Mouse (Mus musculus) hindbrain, embryonic 13.5 days (tissue): ENCODE results near the gene Abhd11. TPM values are rescaled to one million over a fixed set of nuclear protein-coding genes. Genes with fewer than 3 reads are reported as not detected.
"Not testable (repeated sequence)": the region's sequence is repeated elsewhere in the genome, so short reads cannot be mapped to it uniquely, and the experiment has no call there.

ENCODE experiments used
- ATAC-seq: fragments of 200-750 bp; cut with Nextera tagmentation; 2 replicates; pipeline ENCODE4 v1.8.0; 2017; ENCODE audit warnings: moderate TSS enrichment; ENCODE audit not compliant: low FRiP score
- H3K27ac ChIP-seq: fragments of 300-500 bp; sonication (generic); 2 replicates; pipeline ENCODE4 v1.5.1; 2015; ENCODE audit warnings: inconsistent platforms, mild to moderate bottlenecking, moderate library complexity
- H3K27me3 ChIP-seq: fragments of 300-500 bp; sonication (generic); 2 replicates; pipeline ENCODE4 v1.6.1; 2015; ENCODE audit warnings: mild to moderate bottlenecking, inconsistent platforms
- H3K36me3 ChIP-seq: fragments of 300-500 bp; sonication (generic); 2 replicates; pipeline ENCODE4 v1.6.1; 2015; ENCODE audit warnings: mild to moderate bottlenecking, inconsistent platforms
- H3K4me1 ChIP-seq: fragments of 300-500 bp; sonication (generic); replicated peaks from 2 replicates; pipeline ENCODE4 v1.6.1; 2015; ENCODE audit warnings: inconsistent platforms
- H3K4me2 ChIP-seq: fragments of 300-500 bp; sonication (generic); 2 replicates; pipeline ENCODE4 v1.6.1; 2015; ENCODE audit warnings: inconsistent platforms, mild to moderate bottlenecking, moderate library complexity
- H3K4me3 ChIP-seq: fragments of 300-500 bp; sonication (generic); 2 replicates; pipeline ENCODE4 v1.5.1; 2015; ENCODE audit warnings: mild to moderate bottlenecking, inconsistent platforms
- H3K9ac ChIP-seq: fragments of 300-500 bp; sonication (generic); 2 replicates; pipeline ENCODE4 v1.6.1; 2015; ENCODE audit warnings: mild to moderate bottlenecking, inconsistent platforms
- H3K9me3 ChIP-seq: fragments of 300-500 bp; sonication (generic); 2 replicates; pipeline ENCODE4 v1.6.1; 2016; ENCODE audit warnings: inconsistent platforms
- WGBS: fragments of 180-500 bp; shearing (Covaris S2); methylation state at CpG from one replicate; pipeline ENCODE4 v1.1.7; 2015; 5-methylcytosine and 5-hydroxymethylcytosine counted together
- polyA plus RNA-seq: library from polyadenylated mRNA; unstranded; fragments of >200 nt; fragmentation: Nextera tagmentation; extraction: Ambion mirVana; gene quantifications from 2 replicates; pipeline ENCODE4 v1.2.1, GENCODE M21; 2015

The Abhd11 gene
- polyA plus RNA-seq, result 64.6 and 65.0 TPM in 2 replicates

- Histone ChIP-seq H3K9ac (peak within 1 kb of the TSS; percentile 78), H3K9me3 (no peaks in the 10 kb centered on the region), H3K4me3 (peak within 1 kb of the TSS; percentile 61), H3K4me1 (peaks cover 35% of the 10 kb centered on the region), H3K27me3 (no peaks in the 10 kb centered on the region), H3K4me2 (peak within 1 kb of the TSS; percentile 69), H3K36me3 (no peaks in the 10 kb centered on the region), H3K27ac (peak within 1 kb of the TSS; percentile 98)
- ATAC-seq, result peak; percentile 91
- WGBS, result under 1% methylated on average over 52 of the region's 52 CpGs
Measured at GRCm38 (mm10) chr5:135008671-135009589, at the start of gene Abhd11. Gene Abhd11, plus strand, starts transcription at chr5:135009152.

GRCm38 (mm10) chr5:134960430-134960829, 48.5 kb upstream of the Abhd11 start:
- no peak for ATAC-seq
- Histone ChIP-seq H3K27ac (no peak overlapping the region), H3K9me3 (no peaks in the 10 kb centered on the region)

GRCm38 (mm10) chr5:134961519-134961918, 47.4 kb upstream of the Abhd11 start:
- Histone ChIP-seq H3K4me2 (no peak overlapping the region), H3K36me3 (no peaks in the 10 kb centered on the region), H3K4me3 (no peak overlapping the region), H3K9me3 (no peaks in the 10 kb centered on the region), H3K4me1 (peaks cover 9% of the 10 kb centered on the region), H3K27ac (no peak overlapping the region), H3K9ac (no peak overlapping the region), H3K27me3 (peaks cover 11% of the 10 kb centered on the region; the same call in 1 of the 2 replicates)
- 96% methylated on average over 2 of the region's 2 CpGs for WGBS
- no peak for ATAC-seq

More at GRCm38 (mm10) chr5:134960430-134960829, 48.5 kb upstream of the Abhd11 start:
- H3K4me3 ChIP-seq, result no peak overlapping the region
- no peak overlapping the region for H3K4me2 ChIP-seq
- H3K36me3 ChIP-seq, result no peaks in the 10 kb centered on the region
- no peak overlapping the region for H3K9ac ChIP-seq
- H3K27me3 ChIP-seq, result 0 out of 2 replicates have a peak, but pooled peaks cover 3% of the 10 kb centered on the region
- WGBS, result 82% methylated on average over 2 of the region's 2 CpGs
- no peaks in the 10 kb centered on the region for H3K4me1 ChIP-seq

- ATAC-seq, result no peak
- Histone ChIP-seq H3K36me3 (no peaks in the 10 kb centered on the region), H3K4me1 (peaks cover 12% of the 10 kb centered on the region), H3K27me3 (peaks cover 26% of the 10 kb centered on the region; the same call in 1 of the 2 replicates), H3K4me2 (no peak overlapping the region), H3K9me3 (no peaks in the 10 kb centered on the region), H3K9ac (no peak overlapping the region), H3K27ac (no peak overlapping the region), H3K4me3 (no peak overlapping the region)
- 29% methylated on average over 5 of the region's 5 CpGs for WGBS
Measured at GRCm38 (mm10) chr5:134963546-134963945, 45.4 kb upstream of the Abhd11 start.

- H3K4me2 ChIP-seq, ATAC-seq, H3K9ac ChIP-seq, H3K9me3 ChIP-seq, H3K27ac ChIP-seq, H3K36me3 ChIP-seq, H3K4me3 ChIP-seq: not testable (repeated sequence)
- peaks cover 26% of the 10 kb centered on the region; the same call in 1 of the 2 replicates for H3K27me3 ChIP-seq
- H3K4me1 ChIP-seq, result peaks cover 12% of the 10 kb centered on the region
Measured at GRCm38 (mm10) chr5:134964655-134965054, 44.3 kb upstream of the Abhd11 start.

- 0 out of 2 replicates have a peak, but pooled peaks have one; percentile 39 for ATAC-seq
- Histone ChIP-seq H3K27me3 (peaks cover 26% of the 10 kb centered on the region; the same call in 1 of the 2 replicates), H3K4me2 (peak overlapping the region; percentile 45), H3K27ac (no peak overlapping the region), H3K4me1 (peaks cover 12% of the 10 kb centered on the region), H3K9ac (no peak overlapping the region), H3K4me3 (peak overlapping the region; percentile 14; the same call in 1 of the 2 replicates), H3K9me3 (no peaks in the 10 kb centered on the region), H3K36me3 (no peaks in the 10 kb centered on the region)
- WGBS, result 5% methylated on average over 10 of the region's 10 CpGs
Measured at GRCm38 (mm10) chr5:134965473-134965851, 43.5 kb upstream of the Abhd11 start.

GRCm38 (mm10) chr5:134965852-134966821, 42.8 kb upstream of the Abhd11 start:
- Histone ChIP-seq H3K27ac (no peak overlapping the region), H3K9me3 (no peaks in the 10 kb centered on the region), H3K4me3 (peak overlapping the region; percentile 14), H3K4me2 (peak overlapping the region; percentile 45), H3K27me3 (peaks cover 26% of the 10 kb centered on the region; the same call in 1 of the 2 replicates), H3K4me1 (peaks cover 12% of the 10 kb centered on the region), H3K36me3 (no peaks in the 10 kb centered on the region), H3K9ac (no peak overlapping the region; the same call in 1 of the 2 replicates)
- WGBS, result 4% methylated on average over 33 of the region's 33 CpGs
- ATAC-seq, result no peak

GRCm38 (mm10) chr5:134967164-134967944, 41.6 kb upstream of the Abhd11 start:
- Histone ChIP-seq H3K36me3 (no peaks in the 10 kb centered on the region), H3K4me2 (no peak overlapping the region), H3K4me3 (no peak overlapping the region), H3K27me3 (peaks cover 26% of the 10 kb centered on the region; the same call in 1 of the 2 replicates), H3K4me1 (peaks cover 12% of the 10 kb centered on the region), H3K9ac (no peak overlapping the region), H3K9me3 (no peaks in the 10 kb centered on the region), H3K27ac (no peak overlapping the region)
- WGBS, result 81% methylated on average over 20 of the region's 20 CpGs
- no peak for ATAC-seq

- peaks cover 11% of the 10 kb centered on the region for H3K4me1 ChIP-seq
- H3K4me3 ChIP-seq, result no peak overlapping the region
- no peak overlapping the region for H3K9ac ChIP-seq
- H3K27ac ChIP-seq, result no peak overlapping the region
- H3K36me3 ChIP-seq, result no peaks in the 10 kb centered on the region
- peaks cover 23% of the 10 kb centered on the region; the same call in 1 of the 2 replicates for H3K27me3 ChIP-seq
- WGBS, result 80% methylated on average over 8 of the region's 8 CpGs
- ATAC-seq, result no peak
- H3K4me2 ChIP-seq, result no peak overlapping the region
- H3K9me3 ChIP-seq, result no peaks in the 10 kb centered on the region
Measured at GRCm38 (mm10) chr5:134970671-134971070, 38.3 kb upstream of the Abhd11 start.

- ATAC-seq, result no peak
- Histone ChIP-seq H3K9ac (no peak overlapping the region), H3K36me3 (no peaks in the 10 kb centered on the region), H3K27ac (no peak overlapping the region), H3K27me3 (peaks cover under 1% of the 10 kb centered on the region; the same call in 1 of the 2 replicates), H3K9me3 (no peaks in the 10 kb centered on the region), H3K4me2 (no peak overlapping the region), H3K4me1 (no peaks in the 10 kb centered on the region), H3K4me3 (no peak overlapping the region)
Measured at GRCm38 (mm10) chr5:134973081-134973480, 35.9 kb upstream of the Abhd11 start.

- no peak overlapping the region for H3K4me3 ChIP-seq
- no peak overlapping the region for H3K9ac ChIP-seq
- ATAC-seq, result no peak
- no peaks in the 10 kb centered on the region for H3K9me3 ChIP-seq
- no peaks in the 10 kb centered on the region for H3K4me1 ChIP-seq
- 88% methylated on average over 7 of the region's 7 CpGs for WGBS
- no peak overlapping the region for H3K27ac ChIP-seq
- no peaks in the 10 kb centered on the region for H3K36me3 ChIP-seq
- H3K4me2 ChIP-seq, result no peak overlapping the region
- H3K27me3 ChIP-seq, result no peaks in the 10 kb centered on the region
Measured at GRCm38 (mm10) chr5:134973526-134973925, 35.4 kb upstream of the Abhd11 start.
